Mouse (Mus musculus) liver, embryonic 11.5 days (tissue): ENCODE measurements around the gene Ston1. TPM values are rescaled to one million over a fixed set of nuclear protein-coding genes. Genes with fewer than 3 reads are reported as not detected.

Source experiments
- ATAC-seq: fragments of 200-750 bp; cut with Nextera tagmentation; replicated peaks from 2 replicates; pipeline ENCODE4 v1.8.0; 2017; ENCODE audit warnings: moderate number of reproducible peaks, mild to moderate bottlenecking, moderate TSS enrichment, moderate library complexity; ENCODE audit not compliant: low FRiP score
- DNase-seq: peaks from one replicate; pipeline ENCODE4 v3.0.0-alpha.2; 2017; ENCODE audit warnings: low spot score
- H3K27ac ChIP-seq: fragments of 300-500 bp; sonication (generic); 2 replicates; pipeline ENCODE4 v1.5.1; 2014; ENCODE audit warnings: mild to moderate bottlenecking, low read depth, low read length, control low read depth
- H3K27me3 ChIP-seq: fragments of 300-500 bp; sonication (generic); replicated peaks from 2 replicates; pipeline ENCODE4 v1.6.1; 2014; ENCODE audit warnings: low read length, mixed read lengths; ENCODE audit not compliant: control insufficient read depth, insufficient read depth
- H3K36me3 ChIP-seq: fragments of 300-500 bp; sonication (generic); 2 replicates; pipeline ENCODE4 v1.6.1; 2014; ENCODE audit warnings: mild to moderate bottlenecking, low read length, moderate library complexity, mixed read lengths; ENCODE audit not compliant: control insufficient read depth, insufficient read depth
- H3K4me1 ChIP-seq: fragments of 300-500 bp; sonication (generic); replicated peaks from 2 replicates; pipeline ENCODE4 v1.6.1; 2014; ENCODE audit warnings: low read length, mixed read lengths; ENCODE audit not compliant: control insufficient read depth, insufficient read depth
- H3K4me2 ChIP-seq: fragments of 300-500 bp; sonication (generic); 2 replicates; pipeline ENCODE4 v1.6.1; 2014; ENCODE audit warnings: mild to moderate bottlenecking, control low read depth, moderate library complexity
- H3K4me3 ChIP-seq: fragments of 300-500 bp; sonication (generic); 2 replicates; pipeline ENCODE4 v1.5.1; 2014; ENCODE audit warnings: low read depth, low read length, control low read depth
- H3K9ac ChIP-seq: fragments of 300-500 bp; sonication (generic); 2 replicates; pipeline ENCODE4 v1.6.1; 2014; ENCODE audit warnings: low read depth, low read length, control low read depth
- H3K9me3 ChIP-seq: fragments of 300-500 bp; sonication (generic); 2 replicates; pipeline ENCODE4 v1.6.1; 2016; ENCODE audit warnings: low read length, inconsistent platforms, mixed read lengths; ENCODE audit not compliant: control insufficient read depth
- WGBS: fragments of 180-500 bp; shearing (Covaris S2); extraction: QIAGEN DNeasy Blood & Tissue Kit; methylation state at CpG from one replicate; pipeline ENCODE4 v1.1.7; 2014; 5-methylcytosine and 5-hydroxymethylcytosine counted together
- polyA plus RNA-seq: library from polyadenylated mRNA; unstranded; fragments of >200 nt; fragmentation: Nextera tagmentation; extraction: Ambion mirVana; gene quantifications from 2 replicates; pipeline ENCODE4 v1.2.1, GENCODE M21; 2014

Gene Ston1
- polyA plus RNA-seq, 1 experiment from 2014 or later: 2.8 TPM

- no peak for ATAC-seq
Observed at GRCm38 (mm10) chr17:88580556-88580955, 16.9 kb upstream of the Ston1 start.

GRCm38 (mm10) chr17:88581511-88582021 is 15.9 kb upstream of the Ston1 start:
- peaks cover 18% of the 10 kb centered on the region for H3K36me3 ChIP-seq

More at GRCm38 (mm10) chr17:88580556-88580955, 16.9 kb upstream of the Ston1 start:
- no peak overlapping the region for H3K4me2 ChIP-seq
- peaks cover 18% of the 10 kb centered on the region for H3K36me3 ChIP-seq
- no peaks in the 10 kb centered on the region for H3K4me1 ChIP-seq
- WGBS: 77% methylated on average over 6 of the region's 6 CpGs
- no peak for DNase-seq
- H3K27ac ChIP-seq: no peak overlapping the region
- no peaks in the 10 kb centered on the region for H3K9me3 ChIP-seq
- no peaks in the 10 kb centered on the region for H3K27me3 ChIP-seq
- H3K4me3 ChIP-seq: no peak overlapping the region
- no peak overlapping the region for H3K9ac ChIP-seq

DNA sequence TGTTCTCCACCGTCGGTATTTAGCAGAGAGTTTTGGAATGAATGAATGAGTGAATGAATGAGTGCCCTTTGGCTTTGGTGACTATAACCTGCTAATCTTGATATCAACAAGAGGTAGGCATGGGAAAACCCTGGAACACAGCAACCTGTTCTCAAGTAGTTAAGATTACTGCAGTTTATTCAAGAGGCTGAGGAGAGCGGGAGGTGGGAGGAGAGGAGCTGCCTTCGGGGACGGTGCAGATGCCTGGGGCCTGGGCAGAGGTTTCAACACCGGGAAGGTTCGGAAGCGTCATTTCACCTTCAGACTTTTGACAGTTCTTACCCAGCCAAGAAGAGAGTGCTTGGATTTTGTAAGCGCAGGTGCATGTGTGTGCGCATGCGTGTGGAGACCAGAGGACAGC is 14.5 kb upstream of the Ston1 start:
- H3K4me3 ChIP-seq: no peak overlapping the region
- no peaks in the 10 kb centered on the region for H3K9me3 ChIP-seq
- 93% methylated on average over 11 of the region's 11 CpGs for WGBS
- H3K9ac ChIP-seq: no peak overlapping the region
- no peak overlapping the region for H3K27ac ChIP-seq
- DNase-seq: no peak
- no peak for ATAC-seq
- no peak overlapping the region for H3K4me2 ChIP-seq
- H3K4me1 ChIP-seq: no peaks in the 10 kb centered on the region
- H3K36me3 ChIP-seq: peaks cover 10% of the 10 kb centered on the region
- H3K27me3 ChIP-seq: no peaks in the 10 kb centered on the region

More at GRCm38 (mm10) chr17:88581511-88582021, 15.9 kb upstream of the Ston1 start:
- ATAC-seq: no peak
- H3K9ac ChIP-seq: no peak overlapping the region
- H3K27me3 ChIP-seq: no peaks in the 10 kb centered on the region
- WGBS: 60% methylated on average over 6 of the region's 6 CpGs
- H3K9me3 ChIP-seq: no peaks in the 10 kb centered on the region
- no peak overlapping the region for H3K27ac ChIP-seq
- no peak for DNase-seq
- no peaks in the 10 kb centered on the region for H3K4me1 ChIP-seq
- H3K4me3 ChIP-seq: no peak overlapping the region
- no peak overlapping the region for H3K4me2 ChIP-seq

GRCm38 (mm10) chr17:88583411-88583810 is 14.1 kb upstream of the Ston1 start:
- WGBS: 84% methylated on average over 8 of the region's 8 CpGs
- Histone ChIP-seq H3K27ac (no peak overlapping the region), H3K4me1 (no peaks in the 10 kb centered on the region), H3K9me3 (no peaks in the 10 kb centered on the region), H3K4me2 (no peak overlapping the region), H3K4me3 (no peak overlapping the region), H3K27me3 (no peaks in the 10 kb centered on the region), H3K9ac (no peak overlapping the region), H3K36me3 (peaks cover 10% of the 10 kb centered on the region)
- no peak for ATAC-seq
- no peak for DNase-seq

- no peak overlapping the region for H3K9ac ChIP-seq
- peaks cover 12% of the 10 kb centered on the region for H3K36me3 ChIP-seq
- DNase-seq: no peak
- no peak overlapping the region for H3K4me2 ChIP-seq
- no peak overlapping the region for H3K4me3 ChIP-seq
- ATAC-seq: no peak
- 84% methylated on average over 15 of the region's 15 CpGs for WGBS
- no peaks in the 10 kb centered on the region for H3K4me1 ChIP-seq
- no peaks in the 10 kb centered on the region for H3K9me3 ChIP-seq
- no peak overlapping the region for H3K27ac ChIP-seq
- no peaks in the 10 kb centered on the region for H3K27me3 ChIP-seq
Observed at GRCm38 (mm10) chr17:88587371-88587770, 10.1 kb upstream of the Ston1 start.

DNA sequence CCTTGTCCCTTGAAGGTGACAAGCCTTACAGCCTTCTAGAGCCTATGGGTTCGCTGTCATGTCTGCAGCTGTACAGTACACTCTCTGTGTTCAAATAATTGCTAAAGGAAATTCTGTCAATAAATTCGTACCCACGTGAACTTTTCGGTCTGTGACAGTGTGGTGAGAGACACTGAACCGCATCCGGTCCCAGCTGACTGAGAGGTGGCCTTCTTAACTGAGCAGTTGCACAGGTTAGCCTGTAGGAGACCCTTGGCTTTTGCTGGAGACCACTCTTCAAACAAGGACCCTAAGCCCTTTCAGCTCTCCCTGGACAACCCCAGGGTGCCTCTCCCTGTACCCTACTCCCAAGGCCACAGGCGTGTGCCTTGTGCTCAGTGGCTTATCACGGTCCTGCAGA is 9.3 kb upstream of the Ston1 start:
- peak; percentile 15; the same call in 1 of the 2 replicates for ATAC-seq
- Histone ChIP-seq H3K4me2 (no peak overlapping the region), H3K4me1 (no peaks in the 10 kb centered on the region), H3K27me3 (no peaks in the 10 kb centered on the region), H3K9me3 (no peaks in the 10 kb centered on the region), H3K4me3 (no peak overlapping the region), H3K9ac (no peak overlapping the region), H3K27ac (no peak overlapping the region), H3K36me3 (peaks cover 12% of the 10 kb centered on the region)
- 90% methylated on average over 8 of the region's 8 CpGs for WGBS
- no peak for DNase-seq

- 85% methylated on average over 6 of the region's 6 CpGs for WGBS
Observed at GRCm38 (mm10) chr17:88590251-88590650, 7.2 kb upstream of the Ston1 start.

DNA sequence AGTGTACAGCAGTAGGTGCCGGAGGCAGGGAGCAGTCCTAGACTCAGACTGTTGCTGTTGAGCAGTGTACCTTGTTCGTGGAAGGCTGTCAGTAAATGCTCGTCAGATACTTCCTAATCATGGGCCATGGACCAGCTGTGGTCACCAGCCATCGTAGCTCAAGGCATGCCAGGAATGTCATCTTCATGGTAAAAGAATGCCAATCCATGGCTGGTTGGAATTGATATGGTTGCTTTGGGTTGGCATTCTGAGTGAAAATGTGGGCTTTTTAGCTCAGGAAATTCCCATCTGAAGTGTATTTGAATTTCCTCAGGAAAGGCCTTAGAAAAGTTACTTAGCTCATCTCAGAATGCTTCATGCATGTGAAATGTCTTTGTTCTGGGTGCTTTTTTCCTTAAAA is 2.4 kb upstream of the Ston1 start:
- Histone ChIP-seq H3K4me1 (peaks cover 5% of the 10 kb centered on the region; the same call in 1 of the 2 replicates), H3K27me3 (no peaks in the 10 kb centered on the region), H3K4me2 (no peak overlapping the region), H3K9ac (no peak overlapping the region), H3K4me3 (no peak overlapping the region), H3K27ac (no peak overlapping the region), H3K36me3 (peaks cover 3% of the 10 kb centered on the region; the same call in 1 of the 2 replicates), H3K9me3 (no peaks in the 10 kb centered on the region)
- no peak for ATAC-seq
- DNase-seq: no peak
- WGBS: 70% methylated on average over 4 of the region's 4 CpGs

More at GRCm38 (mm10) chr17:88590251-88590650, 7.2 kb upstream of the Ston1 start:
- ATAC-seq: no peak
- Histone ChIP-seq H3K9me3 (no peaks in the 10 kb centered on the region), H3K27ac (no peak overlapping the region), H3K36me3 (peaks cover 4% of the 10 kb centered on the region; the same call in 1 of the 2 replicates), H3K4me2 (no peak overlapping the region), H3K27me3 (no peaks in the 10 kb centered on the region), H3K4me1 (no peaks in the 10 kb centered on the region), H3K9ac (no peak overlapping the region), H3K4me3 (no peak overlapping the region)
- no peak for DNase-seq

GRCm38 (mm10) chr17:88596068-88596467 is 1.4 kb upstream of the Ston1 start:
- H3K4me1 ChIP-seq: peaks cover 7% of the 10 kb centered on the region
- H3K4me2 ChIP-seq: no peak overlapping the region
- 62% methylated on average over 4 of the region's 4 CpGs for WGBS
- no peaks in the 10 kb centered on the region for H3K36me3 ChIP-seq
- DNase-seq (no peak), ATAC-seq (no peak)
- H3K27ac ChIP-seq: no peak overlapping the region
- H3K9me3 ChIP-seq: no peaks in the 10 kb centered on the region
- H3K27me3 ChIP-seq: no peaks in the 10 kb centered on the region
- no peak overlapping the region for H3K9ac ChIP-seq
- no peak overlapping the region for H3K4me3 ChIP-seq
